Mouse (Mus musculus): ENCODE data around the gene Adora1. TPM values are rescaled to one million over a fixed set of nuclear protein-coding genes. Genes with fewer than 3 reads are reported as not detected.

The Adora1 gene
- polyA plus RNA-seq, 1 experiment from 2014 or later, result 0.25 TPM

DNA sequence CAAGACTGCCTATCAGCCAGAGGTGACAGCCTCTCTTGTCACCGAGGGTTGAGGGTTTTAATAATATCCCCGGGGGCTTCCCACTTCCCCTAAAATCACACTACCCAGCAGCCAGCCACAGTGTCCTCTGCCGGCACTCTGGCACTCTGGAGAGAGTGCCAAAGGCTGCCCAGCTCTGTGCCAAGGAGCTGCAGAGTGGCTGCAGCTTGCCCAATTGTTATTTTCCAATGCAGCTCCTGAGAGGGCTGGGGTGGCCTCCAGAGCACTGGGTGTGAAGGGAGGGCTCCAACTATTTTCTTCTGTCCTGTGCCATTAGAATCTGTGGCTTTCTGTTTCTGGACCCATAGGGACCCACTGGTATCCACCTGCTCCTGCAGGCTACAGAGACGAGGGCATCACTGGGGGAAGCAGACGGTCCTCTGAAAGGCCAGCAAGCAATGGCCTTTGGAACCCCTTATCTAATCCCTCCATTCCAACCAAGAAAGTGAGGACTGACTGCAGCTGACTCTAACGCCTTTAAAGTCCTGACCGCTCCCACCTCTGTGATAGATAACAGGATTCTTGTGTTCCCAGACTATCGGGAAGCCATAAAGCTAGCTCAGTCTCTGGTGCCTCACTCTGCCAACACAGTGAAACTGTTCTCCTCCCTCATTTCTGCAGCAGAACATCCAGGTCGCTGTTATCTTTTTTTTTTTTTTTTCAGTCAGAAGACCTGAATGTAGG lies 29.8 kb downstream of the Adora1 start:
- no peak overlapping the region for H3K27ac ChIP-seq (ENCODE audit: low read depth, low read length)
- no peaks in the 10 kb centered on the region for H3K27me3 ChIP-seq (ENCODE audit: control insufficient read depth, insufficient read depth, low read length)
- H3K4me1 ChIP-seq (replicated peaks; ENCODE audit: control insufficient read depth, insufficient read depth, low read length), result no peaks in the 10 kb centered on the region
- no peak overlapping the region for H3K4me2 ChIP-seq (replicated peaks; ENCODE audit: low read depth, low read length)
- DNase-seq (ENCODE audit: low spot score) (no peak), ATAC-seq (ENCODE audit: low FRiP score) (no peak)
- H3K36me3 ChIP-seq (ENCODE audit: control insufficient read depth, insufficient read depth, low read length), result no peaks in the 10 kb centered on the region
- H3K4me3 ChIP-seq (ENCODE audit: low read depth, low read length), result no peak overlapping the region
- no peak overlapping the region for H3K9ac ChIP-seq (ENCODE audit: low read depth, low read length)
- 65% methylated on average over 9 of the region's 9 CpGs for WGBS
- no peaks in the 10 kb centered on the region for H3K9me3 ChIP-seq (ENCODE audit: control insufficient read depth, low read length)

GRCm38 (mm10) chr1:134204230-134204629 lies 31.0 kb downstream of the Adora1 start:
- Histone ChIP-seq H3K27ac (ENCODE audit: low read depth, low read length) (no peak overlapping the region), H3K4me2 (replicated peaks; ENCODE audit: low read depth, low read length) (no peak overlapping the region), H3K4me1 (replicated peaks; ENCODE audit: control insufficient read depth, insufficient read depth, low read length) (no peaks in the 10 kb centered on the region), H3K27me3 (ENCODE audit: control insufficient read depth, insufficient read depth, low read length) (no peaks in the 10 kb centered on the region), H3K36me3 (ENCODE audit: control insufficient read depth, insufficient read depth, low read length) (no peaks in the 10 kb centered on the region), H3K9ac (ENCODE audit: low read depth, low read length) (no peak overlapping the region), H3K4me3 (ENCODE audit: low read depth, low read length) (no peak overlapping the region), H3K9me3 (ENCODE audit: control insufficient read depth, low read length) (no peaks in the 10 kb centered on the region)
- 93% methylated on average over 13 of the region's 13 CpGs for WGBS
- ATAC-seq (ENCODE audit: low FRiP score) (no peak), DNase-seq (ENCODE audit: low spot score) (no peak)

DNA sequence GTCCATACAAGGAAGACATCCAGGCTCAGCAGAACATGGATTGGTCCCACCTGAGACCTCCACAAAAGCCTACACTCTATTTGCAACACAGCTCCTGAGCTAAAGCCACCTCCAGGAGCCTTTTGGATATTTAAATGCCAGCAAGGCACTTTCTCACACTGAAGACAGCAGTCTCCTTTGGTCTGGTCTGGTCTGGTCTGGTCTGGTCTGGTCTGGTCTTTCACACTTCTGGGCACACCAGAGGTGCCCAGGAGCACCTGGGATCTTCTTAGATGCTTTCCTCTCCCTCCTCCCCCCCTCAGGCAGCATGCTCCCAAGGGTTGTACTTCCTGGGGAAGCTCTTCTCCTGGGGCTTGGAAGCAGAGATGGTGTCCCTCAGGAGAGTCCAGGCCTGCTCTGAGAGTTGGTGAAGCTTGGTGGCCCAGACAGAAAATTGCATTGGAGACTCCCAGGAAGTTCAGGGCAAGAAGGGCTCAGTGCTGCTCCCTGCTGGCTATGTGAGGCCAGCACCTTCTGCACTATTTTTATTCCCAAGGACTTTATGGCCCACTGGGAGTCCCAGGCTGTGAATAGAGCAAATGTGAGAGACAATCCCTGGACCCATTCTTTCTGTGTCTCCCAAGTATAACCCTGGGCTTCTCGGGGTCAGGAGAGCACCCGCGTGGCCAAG lies 33.3 kb downstream of the Adora1 start:
- WGBS, result 40% methylated on average over 3 of the region's 3 CpGs
- Histone ChIP-seq H3K9me3 (ENCODE audit: control insufficient read depth, low read length) (no peaks in the 10 kb centered on the region), H3K4me3 (ENCODE audit: low read depth, low read length) (no peak overlapping the region), H3K36me3 (ENCODE audit: control insufficient read depth, insufficient read depth, low read length) (no peaks in the 10 kb centered on the region), H3K27ac (ENCODE audit: low read depth, low read length) (no peak overlapping the region), H3K4me2 (replicated peaks; ENCODE audit: low read depth, low read length) (no peak overlapping the region), H3K27me3 (ENCODE audit: control insufficient read depth, insufficient read depth, low read length) (no peaks in the 10 kb centered on the region), H3K9ac (ENCODE audit: low read depth, low read length) (no peak overlapping the region), H3K4me1 (replicated peaks; ENCODE audit: control insufficient read depth, insufficient read depth, low read length) (no peaks in the 10 kb centered on the region)
- ATAC-seq (ENCODE audit: low FRiP score) (no peak), DNase-seq (ENCODE audit: low spot score) (peak; percentile 65)

DNA sequence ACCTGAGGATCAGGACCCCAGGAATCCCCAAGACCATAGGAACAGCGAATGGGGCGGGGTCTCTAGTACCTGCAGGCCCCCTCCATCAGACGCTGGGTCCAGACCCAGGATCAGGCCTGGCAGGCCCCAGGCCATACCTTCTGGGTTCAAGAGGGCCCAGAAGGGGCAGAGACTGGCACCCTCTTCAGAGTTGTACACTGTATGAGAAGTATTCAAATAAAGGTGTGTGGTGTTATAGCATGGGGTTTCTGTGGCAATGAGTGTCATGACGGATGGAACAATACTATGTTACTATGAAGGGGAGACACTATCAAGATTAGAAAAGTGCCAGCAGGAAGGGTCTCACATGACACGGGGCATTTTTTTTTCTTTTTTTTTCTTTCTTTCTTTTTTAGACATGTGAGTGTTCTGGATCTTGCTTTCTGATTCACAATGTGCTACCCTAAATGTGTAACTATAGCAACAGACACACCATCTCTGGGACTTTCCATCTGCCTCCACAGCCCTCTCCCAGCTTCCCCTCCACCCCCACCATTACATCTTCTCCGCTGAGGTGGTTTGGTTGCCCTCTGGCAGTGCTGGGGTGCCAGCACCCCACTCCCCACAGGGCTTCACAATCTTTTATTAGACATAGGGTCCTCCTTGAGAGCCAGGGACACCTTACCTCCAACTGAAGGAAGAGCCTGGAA lies 34.1 kb downstream of the Adora1 start:
- no peak overlapping the region for H3K9ac ChIP-seq (ENCODE audit: low read depth, low read length)
- DNase-seq (ENCODE audit: low spot score) (no peak), ATAC-seq (ENCODE audit: low FRiP score) (no peak)
- H3K4me1 ChIP-seq (replicated peaks; ENCODE audit: control insufficient read depth, insufficient read depth, low read length), result no peaks in the 10 kb centered on the region
- H3K27me3 ChIP-seq (ENCODE audit: control insufficient read depth, insufficient read depth, low read length), result no peaks in the 10 kb centered on the region
- WGBS, result 82% methylated on average over 6 of the region's 6 CpGs
- no peak overlapping the region for H3K27ac ChIP-seq (ENCODE audit: low read depth, low read length)
- H3K9me3 ChIP-seq (ENCODE audit: control insufficient read depth, low read length), result no peaks in the 10 kb centered on the region
- H3K4me3 ChIP-seq (ENCODE audit: low read depth, low read length), result no peak overlapping the region
- no peak overlapping the region for H3K4me2 ChIP-seq (replicated peaks; ENCODE audit: low read depth, low read length)
- H3K36me3 ChIP-seq (ENCODE audit: control insufficient read depth, insufficient read depth, low read length), result no peaks in the 10 kb centered on the region

DNA sequence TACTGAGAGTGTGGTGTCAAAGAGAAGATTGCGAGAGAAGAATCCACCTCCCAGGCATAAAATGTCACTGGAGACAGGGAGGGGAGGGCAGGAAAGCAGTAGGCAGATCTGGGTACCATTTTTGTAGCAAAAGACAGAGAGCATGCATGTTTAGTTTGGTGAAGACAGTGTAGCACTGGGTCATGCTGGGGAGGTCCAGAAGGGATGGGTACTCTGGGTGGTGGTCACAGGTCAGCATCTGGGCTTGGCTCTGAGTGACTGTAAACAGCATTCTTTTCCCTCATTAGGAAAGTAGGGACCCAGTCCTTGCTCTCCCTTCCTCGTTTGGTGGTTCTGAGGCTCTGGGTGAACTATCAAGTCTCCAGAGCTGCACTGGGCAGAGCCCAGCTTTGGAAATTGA lies 34.8 kb downstream of the Adora1 start:
- no peak overlapping the region for H3K4me2 ChIP-seq (replicated peaks; ENCODE audit: low read depth, low read length)
- ATAC-seq (ENCODE audit: low FRiP score) (no peak), DNase-seq (ENCODE audit: low spot score) (no peak)
- no peak overlapping the region for H3K27ac ChIP-seq (ENCODE audit: low read depth, low read length)
- no peaks in the 10 kb centered on the region for H3K27me3 ChIP-seq (ENCODE audit: control insufficient read depth, insufficient read depth, low read length)
- no peak overlapping the region for H3K9ac ChIP-seq (ENCODE audit: low read depth, low read length)
- no peaks in the 10 kb centered on the region for H3K4me1 ChIP-seq (replicated peaks; ENCODE audit: control insufficient read depth, insufficient read depth, low read length)
- H3K4me3 ChIP-seq (ENCODE audit: low read depth, low read length), result no peak overlapping the region
- 75% methylated on average over 2 of the region's 2 CpGs for WGBS
- H3K36me3 ChIP-seq (ENCODE audit: control insufficient read depth, insufficient read depth, low read length), result no peaks in the 10 kb centered on the region
- H3K9me3 ChIP-seq (ENCODE audit: control insufficient read depth, low read length), result no peaks in the 10 kb centered on the region

- Histone ChIP-seq H3K4me2 (replicated peaks; ENCODE audit: low read depth, low read length) (no peak overlapping the region), H3K27ac (ENCODE audit: low read depth, low read length) (no peak overlapping the region), H3K4me1 (replicated peaks; ENCODE audit: control insufficient read depth, insufficient read depth, low read length) (no peaks in the 10 kb centered on the region), H3K9me3 (ENCODE audit: control insufficient read depth, low read length) (no peaks in the 10 kb centered on the region), H3K4me3 (ENCODE audit: low read depth, low read length) (no peak overlapping the region), H3K36me3 (ENCODE audit: control insufficient read depth, insufficient read depth, low read length) (no peaks in the 10 kb centered on the region), H3K9ac (ENCODE audit: low read depth, low read length) (no peak overlapping the region), H3K27me3 (ENCODE audit: control insufficient read depth, insufficient read depth, low read length) (no peaks in the 10 kb centered on the region)
- ATAC-seq (ENCODE audit: low FRiP score), result no peak
- WGBS, result 90% methylated on average over 12 of the region's 12 CpGs
- DNase-seq (ENCODE audit: low spot score), result no peak
These were observed 36.8 kb downstream of the Adora1 start for GRCm38 (mm10) chr1:134198197-134198995.

- H3K4me1 ChIP-seq (replicated peaks; ENCODE audit: control insufficient read depth, insufficient read depth, low read length), result no peaks in the 10 kb centered on the region
- H3K9me3 ChIP-seq (ENCODE audit: control insufficient read depth, low read length), result no peaks in the 10 kb centered on the region
- DNase-seq (ENCODE audit: low spot score), result no peak
- no peak overlapping the region for H3K27ac ChIP-seq (ENCODE audit: low read depth, low read length)
- no peak overlapping the region for H3K4me2 ChIP-seq (replicated peaks; ENCODE audit: low read depth, low read length)
- 83% methylated on average over 15 of the region's 15 CpGs for WGBS
- no peaks in the 10 kb centered on the region for H3K27me3 ChIP-seq (ENCODE audit: control insufficient read depth, insufficient read depth, low read length)
- no peak overlapping the region for H3K4me3 ChIP-seq (ENCODE audit: low read depth, low read length)
- H3K36me3 ChIP-seq (ENCODE audit: control insufficient read depth, insufficient read depth, low read length), result no peaks in the 10 kb centered on the region
- no peak for ATAC-seq (ENCODE audit: low FRiP score)
- no peak overlapping the region for H3K9ac ChIP-seq (ENCODE audit: low read depth, low read length)
These were observed 37.8 kb downstream of the Adora1 start for GRCm38 (mm10) chr1:134197325-134197982.

- H3K36me3 ChIP-seq (ENCODE audit: control insufficient read depth, insufficient read depth, low read length), result no peaks in the 10 kb centered on the region
- no peaks in the 10 kb centered on the region for H3K9me3 ChIP-seq (ENCODE audit: control insufficient read depth, low read length)
- H3K4me3 ChIP-seq (ENCODE audit: low read depth, low read length), result no peak overlapping the region
- H3K27ac ChIP-seq (ENCODE audit: low read depth, low read length), result no peak overlapping the region
- H3K4me2 ChIP-seq (replicated peaks; ENCODE audit: low read depth, low read length), result no peak overlapping the region
- ATAC-seq (ENCODE audit: low FRiP score), result no peak
- no peaks in the 10 kb centered on the region for H3K27me3 ChIP-seq (ENCODE audit: control insufficient read depth, insufficient read depth, low read length)
- H3K9ac ChIP-seq (ENCODE audit: low read depth, low read length), result no peak overlapping the region
- WGBS, result 69% methylated on average over 4 of the region's 4 CpGs
- H3K4me1 ChIP-seq (replicated peaks; ENCODE audit: control insufficient read depth, insufficient read depth, low read length), result no peaks in the 10 kb centered on the region
- peak; percentile 38 for DNase-seq (ENCODE audit: low spot score)
These were observed 38.8 kb downstream of the Adora1 start for GRCm38 (mm10) chr1:134196386-134196785.
